Mouse (Mus musculus) ES-E14 (cell line): Measurements from ENCODE around the gene Chil3.
"Not testable (repeated sequence)": the region's sequence is repeated elsewhere in the genome, so short reads cannot be mapped to it uniquely, and the experiment has no call there.

Source experiments
- CHD2 ChIP-seq: IDR thresholded peaks from 2 replicates; pipeline ENCODE4 v1.6.1; 2014; ENCODE audit warnings: mild to moderate bottlenecking, low read depth, low read length, inconsistent platforms
- HCFC1 ChIP-seq: IDR thresholded peaks from 2 replicates; pipeline ENCODE4 v1.6.1; 2012; ENCODE audit warnings: low read length, inconsistent platforms, borderline replicate concordance; ENCODE audit not compliant: insufficient read depth
- MAFK ChIP-seq: IDR thresholded peaks from 2 replicates; pipeline ENCODE4 v1.6.1; 2014; ENCODE audit warnings: mild to moderate bottlenecking, low read depth, low read length, inconsistent platforms; ENCODE audit not compliant: insufficient read depth
- ZNF384 ChIP-seq: IDR thresholded peaks from 2 replicates; pipeline ENCODE4 v1.6.1; 2012; ENCODE audit warnings: low read depth, low read length, inconsistent platforms

GRCm38 (mm10) chr3:106197246-106197645, 29.9 kb upstream of the Chil3 start:
- TF ChIP-seq MAFK, ZNF384, HCFC1, CHD2: not testable (repeated sequence)
